Mouse (Mus musculus): ENCODE results near the gene Cops9. TPM values are rescaled to one million over a fixed set of nuclear protein-coding genes. Genes with fewer than 3 reads are reported as not detected.

Cops9 gene
- 374 and 414 TPM in 2 replicates for polyA plus RNA-seq (2012; rRNA removed)

DNA sequence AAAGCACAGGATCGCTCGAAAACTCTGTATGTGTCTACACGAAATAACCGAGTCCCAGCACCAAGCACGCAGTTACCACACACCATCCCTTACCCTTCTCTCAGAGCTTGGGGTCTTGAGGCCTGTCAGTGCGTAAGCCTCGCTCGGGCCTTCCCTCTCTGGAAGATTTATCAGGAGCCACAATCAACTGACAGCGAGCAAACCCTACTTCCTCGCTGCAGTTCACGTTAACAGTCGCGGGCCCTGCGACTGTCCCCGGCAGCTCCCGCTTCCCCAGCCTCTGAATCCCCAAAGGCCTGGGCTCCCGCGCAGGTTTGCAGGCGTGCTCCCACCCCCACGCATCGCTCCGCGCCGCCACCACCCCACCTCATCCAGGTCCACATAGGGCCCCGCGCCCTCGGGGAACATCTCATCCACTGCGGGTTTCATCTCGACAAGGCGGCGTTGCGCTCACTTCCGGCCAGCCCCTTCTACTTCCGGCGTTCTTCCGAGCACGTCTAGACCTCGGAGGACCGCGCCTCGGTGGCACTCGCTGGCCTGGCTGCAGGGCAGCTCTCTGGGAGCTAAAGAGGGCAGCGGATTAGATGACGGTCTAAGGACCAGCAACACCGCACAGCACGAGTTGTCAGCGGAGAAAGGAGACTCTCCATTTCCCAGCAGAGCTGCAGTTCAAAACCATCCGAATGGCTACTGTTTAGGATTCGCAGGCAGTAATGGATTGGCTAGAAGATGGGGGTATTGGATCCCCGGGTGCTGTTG, at the start of gene Cops9:
Gene Cops9 (minus strand): TSS at position 472 of the 759 bp plus-strand sequence.
- peak; percentile 85; the same call in 1 of the 2 replicates for TF ChIP-seq POLR2A (IDR thresholded peaks at IDR 0.05; ENCODE audit: borderline replicate concordance, insufficient read depth, low read length)
- TF ChIP-seq CTCF (IDR thresholded peaks at IDR 0.05; ENCODE audit: borderline replicate concordance, insufficient read depth, low read depth, low read length) = no peak
- 1% methylated on average over 50 of the region's 50 CpGs for WGBS
- DNase-seq = peak; percentile 92 to 94

DNA sequence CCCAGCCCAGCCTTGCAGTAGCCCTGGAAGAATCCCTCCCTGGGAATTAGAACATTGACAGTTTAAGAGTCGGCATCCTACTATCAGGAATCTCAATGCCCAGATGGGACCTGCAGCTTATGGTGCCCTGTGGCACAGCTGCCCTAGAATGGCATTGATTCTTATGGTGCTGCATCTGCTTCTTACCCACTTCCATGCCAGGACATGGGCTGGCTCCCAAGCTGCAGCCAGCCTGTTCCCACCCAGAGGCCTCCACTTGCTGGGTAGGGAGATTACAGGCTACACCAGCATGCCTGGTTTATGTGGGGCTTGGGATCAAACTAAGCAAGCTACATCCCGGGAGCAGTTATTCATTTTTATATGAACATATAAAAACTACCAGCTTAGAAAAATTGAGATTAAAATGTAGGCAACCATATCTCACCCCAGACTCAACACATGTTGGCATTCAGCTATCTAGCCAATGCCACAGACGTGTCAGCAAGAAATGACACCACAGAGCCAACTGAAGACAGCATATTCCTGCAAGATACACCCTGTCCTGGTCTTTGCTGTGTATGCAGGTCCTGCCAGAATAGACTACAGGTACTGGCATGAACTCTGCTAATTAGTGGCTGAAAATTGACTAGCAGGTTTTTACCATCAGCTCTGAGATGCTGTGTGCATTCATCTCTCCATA, 49.5 kb upstream of the Cops9 start:
- 64% methylated on average over 3 of the region's 3 CpGs for WGBS
- no peaks in the 10 kb centered on the region for H3K27me3 ChIP-seq (ENCODE audit: control insufficient read depth, insufficient read depth, low read length)
- no peak overlapping the region for H3K4me3 ChIP-seq (replicated peaks; ENCODE audit: insufficient read depth, low read depth, low read length)
- no peak for TF ChIP-seq CTCF (IDR thresholded peaks at IDR 0.05; ENCODE audit: borderline replicate concordance, insufficient read depth, low read depth, low read length)
- TF ChIP-seq POLR2A (IDR thresholded peaks at IDR 0.05; ENCODE audit: borderline replicate concordance, insufficient read depth, low read length) = no peak
- no peak overlapping the region for H3K27ac ChIP-seq (ENCODE audit: insufficient read depth, low read length)
- H3K4me1 ChIP-seq (ENCODE audit: control insufficient read depth, insufficient read depth, low read length) = no peaks in the 10 kb centered on the region
- no peak for DNase-seq

More for the DNA sequence above, at the start of gene Cops9:
- Histone ChIP-seq H3K4me3 (replicated peaks; ENCODE audit: insufficient read depth, low read depth, low read length) (peak within 1 kb of the TSS; percentile 96), H3K27me3 (ENCODE audit: control insufficient read depth, insufficient read depth, low read length) (no peaks in the 10 kb centered on the region), H3K4me1 (ENCODE audit: control insufficient read depth, insufficient read depth, low read length) (peaks cover 10% of the 10 kb centered on the region), H3K27ac (ENCODE audit: insufficient read depth, low read length) (peak within 1 kb of the TSS; percentile 83)

DNA sequence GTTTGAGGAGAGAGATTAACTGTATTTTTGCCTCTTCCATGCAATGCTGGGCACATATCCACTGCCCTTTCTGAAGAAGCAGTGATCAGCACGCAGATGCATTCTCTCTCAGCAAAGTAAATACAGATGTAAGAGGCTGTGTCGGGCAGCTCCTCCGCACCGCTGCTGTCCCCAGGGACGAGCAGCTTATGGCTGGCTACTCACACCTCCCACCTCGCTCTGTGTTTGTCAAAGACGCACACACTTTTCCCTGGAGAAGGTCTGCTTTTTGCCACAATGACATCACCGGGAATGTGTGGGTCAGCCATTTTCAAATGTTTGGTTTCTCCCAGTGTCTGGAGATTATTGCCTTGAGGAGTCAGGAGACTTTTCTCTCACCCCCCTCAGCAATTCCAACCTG, 45.2 kb upstream of the Cops9 start:
- no peaks in the 10 kb centered on the region for H3K4me1 ChIP-seq (ENCODE audit: control insufficient read depth, insufficient read depth, low read length)
- DNase-seq = no peak
- no peak for TF ChIP-seq POLR2A (IDR thresholded peaks at IDR 0.05; ENCODE audit: borderline replicate concordance, insufficient read depth, low read length)
- H3K27ac ChIP-seq (ENCODE audit: insufficient read depth, low read length) = no peak overlapping the region
- WGBS = 75% methylated on average over 8 of the region's 8 CpGs
- no peak overlapping the region for H3K4me3 ChIP-seq (replicated peaks; ENCODE audit: insufficient read depth, low read depth, low read length)
- no peaks in the 10 kb centered on the region for H3K27me3 ChIP-seq (ENCODE audit: control insufficient read depth, insufficient read depth, low read length)

DNA sequence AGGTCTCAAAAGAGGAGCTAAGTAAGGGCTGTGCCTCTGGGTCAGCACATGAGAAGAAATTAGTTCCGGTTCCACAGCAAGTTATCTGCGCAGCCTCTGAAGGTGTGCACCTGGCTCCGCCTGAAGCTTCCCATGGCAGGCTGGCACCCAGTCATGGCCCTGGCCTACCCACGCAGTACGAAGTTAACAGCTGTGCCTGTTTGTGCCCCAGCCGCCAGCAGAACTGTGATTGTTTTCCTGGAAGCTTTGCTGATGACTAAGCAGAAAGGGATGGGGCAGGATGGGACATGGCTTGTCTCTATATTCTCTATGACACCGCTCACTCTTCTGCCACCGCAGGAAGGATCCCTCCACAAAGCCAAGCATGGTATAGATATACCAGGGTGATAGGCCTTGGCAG, 41.4 kb upstream of the Cops9 start:
- Histone ChIP-seq H3K4me1 (ENCODE audit: control insufficient read depth, insufficient read depth, low read length) (peaks cover 5% of the 10 kb centered on the region), H3K4me3 (replicated peaks; ENCODE audit: insufficient read depth, low read depth, low read length) (no peak overlapping the region), H3K27ac (ENCODE audit: insufficient read depth, low read length) (no peak overlapping the region), H3K27me3 (ENCODE audit: control insufficient read depth, insufficient read depth, low read length) (no peaks in the 10 kb centered on the region)
- no peak for DNase-seq
- TF ChIP-seq CTCF (IDR thresholded peaks at IDR 0.05; ENCODE audit: borderline replicate concordance, insufficient read depth, low read depth, low read length) (no peak), POLR2A (IDR thresholded peaks at IDR 0.05; ENCODE audit: borderline replicate concordance, insufficient read depth, low read length) (no peak)
- 51% methylated on average over 8 of the region's 8 CpGs for WGBS

DNA sequence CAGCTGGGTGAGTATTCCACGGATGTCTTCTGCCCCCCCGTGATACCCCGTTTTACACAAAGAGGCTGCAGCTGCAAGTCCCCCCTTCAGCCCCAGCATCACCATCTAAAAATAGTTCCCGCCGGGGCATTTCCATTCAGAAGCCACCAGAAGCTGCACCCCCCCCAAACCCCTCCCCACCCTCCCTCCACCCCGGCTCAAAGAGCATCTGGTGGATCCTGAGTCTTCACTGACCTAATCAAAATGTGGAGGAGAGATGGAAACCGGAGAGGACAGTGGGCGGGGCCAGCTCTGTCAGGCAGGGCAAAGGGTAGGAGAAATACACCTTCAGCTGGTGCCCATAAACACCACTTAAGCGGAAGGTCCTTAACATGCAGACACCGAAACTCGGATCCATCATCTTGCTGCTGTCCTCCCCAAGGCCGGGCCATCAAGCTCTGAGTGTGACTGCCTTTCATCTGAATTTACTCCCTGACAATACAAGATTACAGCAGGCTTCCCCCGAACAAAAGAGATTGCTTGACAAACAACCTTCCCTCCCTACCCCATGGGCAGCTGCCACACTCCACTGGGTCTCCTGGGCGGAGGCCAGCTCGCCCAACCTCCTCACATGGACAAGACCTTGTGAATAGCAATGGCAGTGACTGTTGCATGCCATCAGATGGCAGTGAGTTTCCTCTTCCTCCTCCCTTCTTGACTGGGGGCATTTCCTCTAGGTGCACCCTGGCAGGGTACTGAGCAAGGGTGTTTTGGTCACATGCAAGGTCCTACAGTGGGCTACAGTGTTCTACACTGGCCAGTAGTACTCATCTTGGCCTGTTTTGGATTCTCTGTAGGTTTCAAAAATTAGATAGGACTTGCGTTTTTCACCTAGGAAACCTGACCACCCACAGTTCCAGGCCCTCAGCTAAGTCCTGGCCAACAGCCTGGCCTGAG, 39.2 kb upstream of the Cops9 start:
- Histone ChIP-seq H3K4me1 (ENCODE audit: control insufficient read depth, insufficient read depth, low read length) (peaks cover 5% of the 10 kb centered on the region), H3K27me3 (ENCODE audit: control insufficient read depth, insufficient read depth, low read length) (no peaks in the 10 kb centered on the region), H3K27ac (ENCODE audit: insufficient read depth, low read length) (no peak overlapping the region), H3K4me3 (replicated peaks; ENCODE audit: insufficient read depth, low read depth, low read length) (no peak overlapping the region)
- WGBS = 30% methylated on average over 16 of the region's 16 CpGs
- DNase-seq = no peak
- TF ChIP-seq POLR2A (IDR thresholded peaks at IDR 0.05; ENCODE audit: borderline replicate concordance, insufficient read depth, low read length) = no peak

DNA sequence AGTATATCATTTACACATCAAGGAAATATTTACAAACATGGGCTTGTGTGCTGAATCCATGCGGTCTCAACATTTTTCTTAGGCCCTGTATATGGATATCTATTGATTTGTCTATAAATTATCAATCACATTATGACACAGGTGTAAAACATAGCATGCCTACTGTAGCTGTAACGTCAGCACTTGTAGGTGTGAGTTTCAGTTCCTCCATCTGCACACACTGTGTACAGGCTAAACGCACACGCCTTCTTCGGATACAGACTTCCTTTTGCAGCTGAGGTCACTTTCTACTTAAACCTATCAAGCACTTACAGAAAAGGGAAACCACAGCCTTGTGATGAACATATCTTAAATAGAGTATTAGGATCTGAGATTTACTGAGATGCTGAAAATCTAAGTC, 37.0 kb upstream of the Cops9 start:
- Histone ChIP-seq H3K27ac (ENCODE audit: insufficient read depth, low read length) (no peak overlapping the region), H3K4me1 (ENCODE audit: control insufficient read depth, insufficient read depth, low read length) (peaks cover 5% of the 10 kb centered on the region), H3K4me3 (replicated peaks; ENCODE audit: insufficient read depth, low read depth, low read length) (no peak overlapping the region), H3K27me3 (ENCODE audit: control insufficient read depth, insufficient read depth, low read length) (no peaks in the 10 kb centered on the region)
- WGBS = 97% methylated on average over 5 of the region's 5 CpGs
- DNase-seq = no peak
- TF ChIP-seq POLR2A (IDR thresholded peaks at IDR 0.05; ENCODE audit: borderline replicate concordance, insufficient read depth, low read length) = no peak
- no peak for TF ChIP-seq CTCF (IDR thresholded peaks at IDR 0.05; ENCODE audit: borderline replicate concordance, insufficient read depth, low read depth, low read length)

DNA sequence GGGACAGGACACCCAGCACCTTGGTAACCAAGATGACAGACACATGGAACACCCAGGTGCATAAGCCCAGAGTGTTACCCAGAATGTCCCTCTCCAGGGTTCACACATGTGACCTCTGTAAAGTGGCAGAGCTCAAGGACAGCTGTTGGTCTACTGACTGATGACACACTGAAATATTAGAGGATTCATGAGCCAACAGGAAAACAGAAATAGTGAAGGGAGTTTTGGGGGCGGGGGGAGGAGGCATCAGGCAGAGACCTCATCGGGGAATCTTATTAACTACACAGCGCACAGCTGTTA, 34.8 kb upstream of the Cops9 start:
- 79% methylated on average over 3 of the region's 3 CpGs for WGBS
- no peak for DNase-seq
- Histone ChIP-seq H3K27ac (ENCODE audit: insufficient read depth, low read length) (no peak overlapping the region), H3K27me3 (ENCODE audit: control insufficient read depth, insufficient read depth, low read length) (no peaks in the 10 kb centered on the region), H3K4me1 (ENCODE audit: control insufficient read depth, insufficient read depth, low read length) (peaks cover 5% of the 10 kb centered on the region), H3K4me3 (replicated peaks; ENCODE audit: insufficient read depth, low read depth, low read length) (no peak overlapping the region)
- no peak for TF ChIP-seq CTCF (IDR thresholded peaks at IDR 0.05; ENCODE audit: borderline replicate concordance, insufficient read depth, low read depth, low read length)
- TF ChIP-seq POLR2A (IDR thresholded peaks at IDR 0.05; ENCODE audit: borderline replicate concordance, insufficient read depth, low read length) = no peak
